ENCODE assay signal across 8 mouse cellular contexts in the genomic region with DNA sequence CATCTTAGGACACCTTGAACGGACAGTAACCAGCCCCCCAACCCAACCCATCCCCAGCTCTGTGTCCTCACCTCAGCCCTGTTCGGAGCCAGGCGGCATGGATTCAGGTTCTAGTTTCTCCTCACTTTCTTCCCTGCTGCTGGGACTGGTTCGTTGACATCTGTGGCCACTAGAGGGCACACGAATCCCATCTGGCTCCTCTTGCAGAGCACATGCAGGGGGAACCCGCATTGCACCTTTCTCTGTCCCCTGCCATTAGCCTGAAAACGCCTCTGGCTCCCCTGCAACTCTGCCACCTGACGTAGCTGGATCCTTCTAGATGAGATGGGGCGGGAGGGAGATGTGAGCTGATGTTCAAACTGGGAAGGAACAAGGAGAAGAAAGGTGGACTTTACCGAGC. TPM values are rescaled to one million over a fixed set of nuclear protein-coding genes. Genes with fewer than 3 reads are reported as not detected.
DNase-seq lines count a peak whose midpoint lies in the region; ATAC-seq lines count a peak whose summit lies in the region.

No protein-coding gene starts in this region.

- H3K4me1 ChIP-seq in hindbrain, embryonic 12.5 days: peaks cover 18% of the 10 kb centered on the region

- WGBS in hindbrain, embryonic 12.5 days: 9% methylated on average over 10 of the region's 10 CpGs

- H3K36me3 ChIP-seq in hindbrain, embryonic 12.5 days: peaks cover 15% of the 10 kb centered on the region

- H3K27me3 ChIP-seq in hindbrain, embryonic 12.5 days: peaks cover 3% of the 10 kb centered on the region

- 0 out of 2 replicates have a peak, but pooled peaks have one; percentile 37 for ATAC-seq in hindbrain, embryonic 12.5 days (ENCODE audit: low FRiP score)

- no peak overlapping the region for H3K4me3 ChIP-seq in hindbrain, embryonic 12.5 days

- DNase-seq in Muller cell, postnatal 12 days (ENCODE audit: inconsistent ontology term): peak; percentile 42
- peak; percentile 90 for DNase-seq in cerebellum, adult 9-11 months
- DNase-seq in frontal cortex, postnatal 14 days (ENCODE audit: low spot score in 2 of 2): peak; percentile 69 to 73
- peak; percentile 81 to 83 for DNase-seq in layer of hippocampus, postnatal 10 days (ENCODE audit: low spot score in 2 of 2)
- peak; percentile 78 for DNase-seq in lung, postnatal 10 days
- peak; percentile 85 for DNase-seq in retina, embryonic 14.5 days (ENCODE audit: low spot score)
- DNase-seq in thymus, postnatal 36 days: peak; percentile 84 to 88

- H3K4me2 ChIP-seq in hindbrain, embryonic 12.5 days (replicated peaks): peak overlapping the region; percentile 35

- no peaks in the 10 kb centered on the region for H3K9me3 ChIP-seq in hindbrain, embryonic 12.5 days (replicated peaks)

- H3K9ac ChIP-seq in hindbrain, embryonic 12.5 days: 0 out of 2 replicates have a peak overlapping the region, but pooled peaks have one; percentile 19

- H3K27ac ChIP-seq in hindbrain, embryonic 12.5 days: no peak overlapping the region

RNA-seq across cellular contexts. Expression of a gene that starts 4.2 kb away (rescaled TPM):
- 4.7 TPM in 2 replicates for polyA plus RNA-seq in hindbrain, embryonic 12.5 days (2016; fragmentation: Nextera tagmentation; extraction: Ambion mirVana)
- total RNA-seq in layer of hippocampus, postnatal 10 days (2021): 10 to 100 TPM; 75.1 to 79.0 TPM

RNA-seq across cellular contexts. Expression of a gene that starts 16.4 kb away (rescaled TPM):
- polyA plus RNA-seq in hindbrain, embryonic 12.5 days (2016; fragmentation: Nextera tagmentation; extraction: Ambion mirVana): 0.40 and 0.46 TPM in 2 replicates
- 1 to 10 TPM; 2.4 to 2.7 TPM for total RNA-seq in layer of hippocampus, postnatal 10 days (2021)

RNA-seq across cellular contexts. Expression of a gene that starts 42.8 kb away (rescaled TPM):
- 0.31 TPM in 1 of 2 replicates, not detected in the other for polyA plus RNA-seq in hindbrain, embryonic 12.5 days (2016; fragmentation: Nextera tagmentation; extraction: Ambion mirVana)
- not detected for total RNA-seq in layer of hippocampus, postnatal 10 days (2021)
